Mouse (Mus musculus): Measurements from ENCODE around the gene Adtrp. TPM values are rescaled to one million over a fixed set of nuclear protein-coding genes. Genes with fewer than 3 reads are reported as not detected.

The Adtrp gene
- total and polyA plus RNA-seq, 2 experiments = 193 to 323 TPM

DNA sequence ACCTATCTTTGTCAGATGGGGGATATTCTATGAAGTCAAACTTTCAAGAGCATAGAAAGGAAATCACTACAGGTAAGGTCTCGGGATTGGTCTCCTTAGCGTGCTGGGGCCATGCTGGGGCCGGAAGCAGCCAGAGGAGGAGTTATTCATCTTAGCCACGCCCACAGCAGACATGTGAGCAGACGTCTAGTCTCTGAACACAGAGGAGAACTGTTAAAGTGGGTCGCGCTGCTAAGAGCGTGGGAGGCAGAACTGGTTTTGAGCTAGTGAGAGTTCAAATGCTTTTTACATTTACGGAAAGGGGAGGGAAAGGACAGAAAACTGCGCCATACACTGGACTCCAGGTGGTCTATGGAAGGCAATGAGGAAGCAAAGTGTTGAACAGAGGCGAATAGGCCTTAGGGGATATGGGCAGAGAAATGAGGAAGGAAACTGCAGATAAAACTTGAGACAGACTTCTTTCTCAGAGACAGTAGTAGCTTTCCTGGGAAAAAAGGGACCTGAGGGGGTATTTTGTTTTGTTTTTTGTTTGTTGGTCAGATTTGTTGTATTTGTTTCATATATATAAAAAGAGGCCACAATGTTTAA is 22.0 kb downstream of the Adtrp start:
- no peak for TF ChIP-seq POLR2A (IDR thresholded peaks at IDR 0.05; ENCODE audit: extremely low read depth, insufficient read depth, low read length)
- no peak for TF ChIP-seq CTCF (IDR thresholded peaks at IDR 0.05; ENCODE audit: low read depth, low read length)
- peak; percentile 55 for DNase-seq (ENCODE audit: extremely low read depth, low read depth, low spot score)
- Histone ChIP-seq H3K36me3 (ENCODE audit: control insufficient read depth, insufficient read depth, low read length) (peaks cover 1% of the 10 kb centered on the region; the same call in 1 of the 2 replicates), H3K4me1 (ENCODE audit: control insufficient read depth, insufficient read depth, low read length) (peaks cover 7% of the 10 kb centered on the region; the same call in 1 of the 2 replicates), H3K79me2 (ENCODE audit: control insufficient read depth, insufficient read depth, low read length) (peaks cover 17% of the 10 kb centered on the region; the same call in 1 of the 2 replicates), H3K4me3 (ENCODE audit: insufficient read depth, low read depth, low read length) (no peak overlapping the region), H3K27ac (replicated peaks; ENCODE audit: insufficient read depth, low read depth, low read length) (no peak overlapping the region), H3K27me3 (ENCODE audit: control insufficient read depth, insufficient read depth, low read length) (no peaks in the 10 kb centered on the region), H3K9ac (ENCODE audit: low read depth, low read length) (no peak overlapping the region)
- WGBS = 59% methylated on average over 11 of the region's 11 CpGs

DNA sequence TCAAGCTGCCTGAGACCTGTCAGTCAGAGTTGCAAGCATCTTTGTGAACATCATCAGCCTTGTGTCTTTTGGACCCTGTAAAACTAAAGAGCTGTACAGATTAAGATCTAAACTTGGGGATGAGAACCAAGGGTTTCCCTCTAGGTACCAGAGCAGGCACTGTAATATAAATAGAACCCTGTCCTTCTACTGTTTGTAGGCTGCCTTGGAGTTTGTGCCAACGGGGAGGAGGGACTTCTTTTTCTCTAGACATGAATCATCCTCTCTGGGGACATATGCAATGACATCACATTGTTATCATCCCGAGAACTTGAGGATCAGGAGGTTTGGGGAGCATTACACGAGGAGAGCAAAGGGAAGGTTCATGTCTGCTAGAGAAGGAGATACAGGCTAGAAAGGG is 24.4 kb downstream of the Adtrp start:
- no peak overlapping the region for H3K27ac ChIP-seq (replicated peaks; ENCODE audit: insufficient read depth, low read depth, low read length)
- 63% methylated on average over 3 of the region's 3 CpGs for WGBS
- H3K9ac ChIP-seq (ENCODE audit: low read depth, low read length) = no peak overlapping the region
- no peaks in the 10 kb centered on the region for H3K27me3 ChIP-seq (ENCODE audit: control insufficient read depth, insufficient read depth, low read length)
- peaks cover 2% of the 10 kb centered on the region; the same call in 1 of the 2 replicates for H3K36me3 ChIP-seq (ENCODE audit: control insufficient read depth, insufficient read depth, low read length)
- TF ChIP-seq POLR2A (IDR thresholded peaks at IDR 0.05; ENCODE audit: extremely low read depth, insufficient read depth, low read length) (no peak), CTCF (IDR thresholded peaks at IDR 0.05; ENCODE audit: low read depth, low read length) (no peak)
- peaks cover 12% of the 10 kb centered on the region for H3K4me1 ChIP-seq (ENCODE audit: control insufficient read depth, insufficient read depth, low read length)
- no peak overlapping the region for H3K4me3 ChIP-seq (ENCODE audit: insufficient read depth, low read depth, low read length)
- no peak for DNase-seq (ENCODE audit: extremely low read depth, low read depth, low spot score)
- H3K79me2 ChIP-seq (ENCODE audit: control insufficient read depth, insufficient read depth, low read length) = peaks cover 24% of the 10 kb centered on the region; the same call in 1 of the 2 replicates

DNA sequence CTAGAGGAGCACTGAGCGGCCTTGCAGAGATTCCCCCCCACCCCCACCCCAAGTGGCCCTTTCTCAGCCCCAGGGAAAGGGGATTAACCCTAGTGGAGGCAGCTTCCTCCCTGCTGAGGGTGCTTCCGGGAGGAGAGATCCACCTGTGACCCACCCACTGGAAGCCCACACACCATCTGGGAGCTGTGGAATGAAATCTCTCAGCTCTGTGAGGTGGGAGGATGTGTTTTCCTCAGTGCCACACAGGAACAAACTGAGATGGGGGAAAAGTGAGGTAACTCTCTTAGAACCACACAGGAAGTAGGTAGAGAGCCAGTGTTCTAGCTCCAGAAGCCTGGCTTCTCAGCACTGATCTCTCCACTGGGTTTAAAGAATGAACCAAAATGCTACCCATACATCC is 24.9 kb downstream of the Adtrp start:
- TF ChIP-seq POLR2A (IDR thresholded peaks at IDR 0.05; ENCODE audit: extremely low read depth, insufficient read depth, low read length) (no peak), CTCF (IDR thresholded peaks at IDR 0.05; ENCODE audit: low read depth, low read length) (no peak)
- Histone ChIP-seq H3K27me3 (ENCODE audit: control insufficient read depth, insufficient read depth, low read length) (no peaks in the 10 kb centered on the region), H3K4me3 (ENCODE audit: insufficient read depth, low read depth, low read length) (no peak overlapping the region), H3K27ac (replicated peaks; ENCODE audit: insufficient read depth, low read depth, low read length) (no peak overlapping the region), H3K9ac (ENCODE audit: low read depth, low read length) (no peak overlapping the region), H3K79me2 (ENCODE audit: control insufficient read depth, insufficient read depth, low read length) (peaks cover 24% of the 10 kb centered on the region; the same call in 1 of the 2 replicates), H3K36me3 (ENCODE audit: control insufficient read depth, insufficient read depth, low read length) (peaks cover 2% of the 10 kb centered on the region; the same call in 1 of the 2 replicates), H3K4me1 (ENCODE audit: control insufficient read depth, insufficient read depth, low read length) (peaks cover 16% of the 10 kb centered on the region)
- no peak for DNase-seq (ENCODE audit: extremely low read depth, low read depth, low spot score)
- WGBS = 84% methylated on average over 2 of the region's 2 CpGs

- no peaks in the 10 kb centered on the region for H3K27me3 ChIP-seq (ENCODE audit: control insufficient read depth, insufficient read depth, low read length)
- H3K4me3 ChIP-seq (ENCODE audit: insufficient read depth, low read depth, low read length) = no peak overlapping the region
- WGBS = 55% methylated on average over 5 of the region's 5 CpGs
- no peak overlapping the region for H3K27ac ChIP-seq (replicated peaks; ENCODE audit: insufficient read depth, low read depth, low read length)
- DNase-seq (ENCODE audit: extremely low read depth, low read depth, low spot score) = no peak
- TF ChIP-seq POLR2A (IDR thresholded peaks at IDR 0.05; ENCODE audit: extremely low read depth, insufficient read depth, low read length) (no peak), CTCF (IDR thresholded peaks at IDR 0.05; ENCODE audit: low read depth, low read length) (no peak)
- peaks cover 2% of the 10 kb centered on the region; the same call in 1 of the 2 replicates for H3K36me3 ChIP-seq (ENCODE audit: control insufficient read depth, insufficient read depth, low read length)
- H3K4me1 ChIP-seq (ENCODE audit: control insufficient read depth, insufficient read depth, low read length) = peaks cover 18% of the 10 kb centered on the region
- H3K79me2 ChIP-seq (ENCODE audit: control insufficient read depth, insufficient read depth, low read length) = peaks cover 24% of the 10 kb centered on the region; the same call in 1 of the 2 replicates
- H3K9ac ChIP-seq (ENCODE audit: low read depth, low read length) = no peak overlapping the region
Measured at GRCm38 (mm10) chr13:41822091-41822490, 25.4 kb downstream of the Adtrp start.

DNA sequence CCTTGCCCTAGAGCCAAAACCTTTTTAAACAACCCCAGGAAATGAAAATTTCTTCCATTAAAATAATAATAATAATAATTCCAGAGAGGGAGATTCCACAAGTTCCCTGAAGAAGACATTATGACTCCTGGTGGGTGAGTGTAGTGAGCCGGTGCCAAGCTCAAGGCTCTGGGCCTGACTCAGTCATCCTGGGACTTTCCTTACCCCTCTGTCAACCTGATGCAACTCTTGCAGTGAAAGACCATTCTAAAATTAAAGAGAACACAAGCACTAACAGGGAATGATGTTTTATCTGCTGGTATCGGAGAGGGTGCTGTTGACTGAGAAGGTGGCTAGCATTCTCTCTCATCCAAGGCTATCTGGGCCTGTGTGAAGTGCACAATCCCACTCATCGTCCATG is 26.5 kb downstream of the Adtrp start:
- WGBS = 97% methylated on average over 3 of the region's 3 CpGs

GRCm38 (mm10) chr13:41819918-41820317 is 27.6 kb downstream of the Adtrp start:
- no peak overlapping the region for H3K4me3 ChIP-seq (ENCODE audit: insufficient read depth, low read depth, low read length)
- peaks cover 14% of the 10 kb centered on the region for H3K4me1 ChIP-seq (ENCODE audit: control insufficient read depth, insufficient read depth, low read length)
- no peak overlapping the region for H3K9ac ChIP-seq (ENCODE audit: low read depth, low read length)
- no peak for TF ChIP-seq CTCF (IDR thresholded peaks at IDR 0.05; ENCODE audit: low read depth, low read length)
- no peak for TF ChIP-seq POLR2A (IDR thresholded peaks at IDR 0.05; ENCODE audit: extremely low read depth, insufficient read depth, low read length)
- no peaks in the 10 kb centered on the region for H3K27me3 ChIP-seq (ENCODE audit: control insufficient read depth, insufficient read depth, low read length)
- H3K27ac ChIP-seq (replicated peaks; ENCODE audit: insufficient read depth, low read depth, low read length) = 0 out of 2 replicates have a peak overlapping the region, but pooled peaks have one; percentile 22
- 94% methylated on average over 4 of the region's 4 CpGs for WGBS
- H3K79me2 ChIP-seq (ENCODE audit: control insufficient read depth, insufficient read depth, low read length) = peaks cover 20% of the 10 kb centered on the region; the same call in 1 of the 2 replicates
- DNase-seq (ENCODE audit: extremely low read depth, low read depth, low spot score) = no peak
- peaks cover 12% of the 10 kb centered on the region; the same call in 1 of the 2 replicates for H3K36me3 ChIP-seq (ENCODE audit: control insufficient read depth, insufficient read depth, low read length)

More for the DNA sequence above, 26.5 kb downstream of the Adtrp start:
- no peak overlapping the region for H3K9ac ChIP-seq (ENCODE audit: low read depth, low read length)
- peaks cover 25% of the 10 kb centered on the region; the same call in 1 of the 2 replicates for H3K79me2 ChIP-seq (ENCODE audit: control insufficient read depth, insufficient read depth, low read length)
- no peak overlapping the region for H3K4me3 ChIP-seq (ENCODE audit: insufficient read depth, low read depth, low read length)
- H3K27ac ChIP-seq (replicated peaks; ENCODE audit: insufficient read depth, low read depth, low read length) = no peak overlapping the region
- H3K36me3 ChIP-seq (ENCODE audit: control insufficient read depth, insufficient read depth, low read length) = peaks cover 6% of the 10 kb centered on the region; the same call in 1 of the 2 replicates
- TF ChIP-seq CTCF (IDR thresholded peaks at IDR 0.05; ENCODE audit: low read depth, low read length) (no peak), POLR2A (IDR thresholded peaks at IDR 0.05; ENCODE audit: extremely low read depth, insufficient read depth, low read length) (no peak)
- no peaks in the 10 kb centered on the region for H3K27me3 ChIP-seq (ENCODE audit: control insufficient read depth, insufficient read depth, low read length)
- H3K4me1 ChIP-seq (ENCODE audit: control insufficient read depth, insufficient read depth, low read length) = peaks cover 14% of the 10 kb centered on the region
- DNase-seq (ENCODE audit: extremely low read depth, low read depth, low spot score) = no peak

All from liver, adult 2 months (tissue).